Mouse (Mus musculus) retina, postnatal 1 day (tissue): ENCODE results near the gene Abhd16b.

ENCODE experiments used
- DNase-seq: peaks from one replicate; pipeline ENCODE4 v3.0.0-alpha.2; 2012

Gene Abhd16b

DNA sequence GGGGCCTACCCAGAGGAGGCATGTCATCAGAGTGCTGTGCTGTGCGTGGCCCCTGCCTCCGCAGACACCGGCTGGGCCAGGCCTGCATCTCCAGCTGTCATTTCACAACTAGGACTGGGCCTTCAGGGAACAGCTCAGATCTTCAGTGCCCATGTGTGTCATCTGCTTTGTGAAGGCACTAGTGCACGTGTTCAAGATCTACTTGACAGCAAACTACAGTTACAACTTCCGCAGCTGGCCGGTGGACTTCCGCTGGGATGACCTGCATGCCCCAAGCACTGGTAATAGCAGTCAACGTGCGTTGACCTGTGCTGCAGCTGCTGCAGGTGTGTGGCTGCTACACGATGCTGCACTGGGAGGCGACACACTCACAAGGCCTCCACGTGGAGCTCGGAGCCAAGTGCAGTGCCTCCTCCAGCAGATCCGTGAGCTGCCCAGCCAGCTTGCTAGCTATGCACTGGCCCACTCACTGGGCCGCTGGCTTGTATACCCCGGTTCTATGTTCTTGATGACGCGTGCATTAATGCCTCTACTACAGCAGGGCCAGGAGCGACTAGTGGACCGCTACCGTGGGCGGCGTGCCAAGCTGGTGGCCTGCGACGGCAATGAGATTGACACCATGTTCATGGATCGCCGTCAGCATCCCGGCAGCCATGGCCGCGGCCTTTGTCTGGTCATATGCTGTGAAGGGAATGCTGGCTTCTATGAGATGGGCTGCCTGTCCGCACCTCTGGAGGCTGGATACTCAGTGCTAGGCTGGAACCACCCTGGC is at the start of gene Abhd16b:
Gene Abhd16b, plus strand, starts transcription at position 51 of the 772 bp plus-strand sequence.
- DNase-seq: no peak

DNA sequence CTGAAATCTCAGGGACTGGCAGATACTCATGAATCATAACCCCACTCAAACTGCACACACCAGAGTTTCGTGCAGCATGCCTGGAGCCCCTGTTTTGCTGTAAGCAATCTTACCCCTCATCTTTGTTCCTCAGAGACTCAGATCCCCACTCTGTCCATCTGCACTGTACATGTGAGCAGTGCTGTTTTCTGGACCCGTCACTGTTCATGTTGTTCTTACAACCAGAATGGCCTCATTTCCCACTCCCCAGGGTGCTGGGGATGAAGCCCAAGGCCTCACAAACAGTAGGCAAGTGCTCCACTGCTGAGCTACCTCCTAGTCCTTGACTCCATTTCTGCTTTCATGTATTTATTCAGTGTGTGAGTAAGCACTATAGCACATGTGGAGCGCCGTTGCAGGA is 40.8 kb upstream of the Abhd16b start:
- no peak for DNase-seq

DNA sequence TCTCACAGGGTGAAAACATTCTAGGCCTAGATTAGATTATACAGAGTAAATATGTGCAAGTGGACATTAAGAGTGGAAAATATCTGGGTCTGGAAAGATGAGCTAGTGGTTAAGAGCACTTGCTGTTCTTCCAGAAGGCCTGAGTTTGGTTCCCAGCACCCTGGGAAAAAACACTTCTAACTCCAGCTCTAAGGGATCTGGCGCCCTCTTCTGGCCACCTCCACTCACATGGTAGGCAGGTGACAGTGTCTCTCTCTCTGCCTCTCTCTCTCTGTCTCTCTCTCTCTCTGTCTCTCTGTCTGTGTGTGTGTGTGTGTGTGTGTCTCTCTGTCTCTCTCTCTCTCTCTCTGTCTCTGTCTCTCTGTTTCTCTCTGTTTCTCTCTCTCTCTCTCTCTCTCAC is 39.7 kb upstream of the Abhd16b start:
- DNase-seq: peak; percentile 17

DNA sequence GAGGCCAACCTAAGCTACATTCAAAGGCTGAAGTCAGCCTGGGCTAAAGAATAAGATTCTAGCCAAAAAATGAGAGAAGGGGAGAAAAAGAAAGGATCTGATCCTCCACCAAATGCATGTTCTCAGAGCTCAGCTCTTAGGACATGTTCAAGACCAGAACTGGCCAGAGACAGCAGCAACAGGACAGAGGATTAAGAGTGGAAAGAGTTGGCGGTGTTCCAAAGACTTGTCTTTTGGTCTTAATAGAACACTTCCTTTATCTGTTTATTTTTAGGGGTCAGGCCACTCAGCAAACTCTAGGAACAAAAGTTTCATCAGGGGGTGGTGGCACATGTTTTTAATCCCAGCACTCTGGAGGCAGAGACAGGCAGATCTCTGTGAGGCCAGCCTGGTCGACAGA is 37.1 kb upstream of the Abhd16b start:
- peak; percentile 19 for DNase-seq

DNA sequence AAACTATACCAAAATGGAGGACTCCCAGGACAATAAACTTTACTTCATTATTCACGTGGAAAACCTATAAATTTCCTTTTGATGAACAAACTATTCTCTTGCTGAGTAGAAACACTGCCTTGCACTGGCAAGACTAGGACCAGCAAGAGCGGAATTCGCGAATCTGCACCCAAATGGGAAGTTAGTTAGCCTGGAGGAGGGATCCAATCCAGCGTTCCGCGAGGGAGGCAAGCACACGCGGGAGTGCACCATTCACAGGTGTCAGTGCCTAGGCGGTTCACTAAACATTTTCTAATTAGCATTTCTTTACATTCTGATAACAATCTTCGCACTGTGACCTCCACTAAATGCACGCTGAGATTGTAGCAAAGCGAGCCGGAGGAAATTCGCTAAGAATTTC is 35.2 kb upstream of the Abhd16b start:
- peak; percentile 23 for DNase-seq

DNA sequence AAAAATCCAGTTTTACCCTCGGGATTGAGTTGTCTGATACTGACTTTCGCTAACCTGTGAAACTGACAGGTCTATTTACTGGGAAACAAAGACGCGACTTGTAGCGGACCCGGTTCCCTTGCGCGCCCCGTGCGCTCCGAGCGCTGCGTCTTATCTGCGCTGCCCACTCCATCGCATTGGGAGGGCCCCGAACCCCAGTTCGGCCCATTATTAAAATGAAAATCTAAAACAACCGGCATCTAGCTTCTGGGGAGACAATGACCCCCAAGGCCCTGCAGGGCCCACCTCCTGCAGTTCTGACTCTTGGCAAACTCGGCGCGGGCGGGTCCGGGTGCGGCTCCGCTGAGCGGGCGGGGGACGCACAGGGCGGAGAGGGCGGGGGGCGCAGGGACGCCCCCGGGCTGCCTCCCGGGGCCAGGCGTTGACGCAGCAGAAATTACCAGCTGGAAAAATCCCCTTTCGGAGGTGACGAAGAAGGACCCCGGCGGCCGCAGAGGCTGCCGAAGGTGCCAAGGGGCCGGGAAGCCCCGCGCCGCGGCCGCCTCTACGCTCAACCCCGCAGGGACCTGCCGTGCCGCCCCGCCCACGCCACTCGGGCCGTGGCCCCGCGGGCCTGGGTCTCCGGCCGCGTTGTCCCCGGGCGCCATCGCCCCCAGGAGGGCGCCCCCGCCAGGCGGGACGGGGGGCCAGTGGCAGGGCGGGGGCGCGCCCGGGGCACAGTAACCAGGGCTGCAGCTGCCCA is 34.4 kb upstream of the Abhd16b start:
- DNase-seq: no peak

DNA sequence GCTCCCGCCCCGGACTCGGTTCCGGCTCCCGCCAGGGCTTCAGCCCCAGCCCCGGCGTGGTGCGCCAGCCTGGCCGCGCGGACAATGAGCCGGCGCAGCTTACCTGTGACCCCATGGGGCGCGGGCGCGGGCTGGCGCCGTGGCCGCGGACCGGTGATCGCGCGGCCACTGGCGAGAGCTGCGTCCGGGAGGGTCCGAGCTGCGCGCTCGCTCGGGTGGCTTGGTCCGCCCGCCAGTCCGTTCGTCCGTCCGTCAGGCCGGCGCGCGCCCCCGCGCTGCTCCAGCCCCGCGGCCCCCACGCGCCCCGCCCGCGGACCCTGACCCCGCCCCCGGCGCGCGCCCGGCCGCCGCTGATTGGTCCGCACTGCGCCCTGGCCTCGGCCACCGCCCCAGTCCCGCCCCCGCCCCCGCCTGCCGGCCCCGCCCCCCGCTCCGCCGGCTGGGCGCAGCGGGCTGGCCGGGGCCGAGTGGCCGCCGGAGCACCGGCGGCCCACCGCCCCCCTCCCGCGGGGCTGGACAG is 33.8 kb upstream of the Abhd16b start, which contains the start of gene Zbtb46:
Gene Zbtb46, minus strand, starts transcription at position 274 of the 520 bp plus-strand sequence.
- peak; percentile 89 for DNase-seq

DNA sequence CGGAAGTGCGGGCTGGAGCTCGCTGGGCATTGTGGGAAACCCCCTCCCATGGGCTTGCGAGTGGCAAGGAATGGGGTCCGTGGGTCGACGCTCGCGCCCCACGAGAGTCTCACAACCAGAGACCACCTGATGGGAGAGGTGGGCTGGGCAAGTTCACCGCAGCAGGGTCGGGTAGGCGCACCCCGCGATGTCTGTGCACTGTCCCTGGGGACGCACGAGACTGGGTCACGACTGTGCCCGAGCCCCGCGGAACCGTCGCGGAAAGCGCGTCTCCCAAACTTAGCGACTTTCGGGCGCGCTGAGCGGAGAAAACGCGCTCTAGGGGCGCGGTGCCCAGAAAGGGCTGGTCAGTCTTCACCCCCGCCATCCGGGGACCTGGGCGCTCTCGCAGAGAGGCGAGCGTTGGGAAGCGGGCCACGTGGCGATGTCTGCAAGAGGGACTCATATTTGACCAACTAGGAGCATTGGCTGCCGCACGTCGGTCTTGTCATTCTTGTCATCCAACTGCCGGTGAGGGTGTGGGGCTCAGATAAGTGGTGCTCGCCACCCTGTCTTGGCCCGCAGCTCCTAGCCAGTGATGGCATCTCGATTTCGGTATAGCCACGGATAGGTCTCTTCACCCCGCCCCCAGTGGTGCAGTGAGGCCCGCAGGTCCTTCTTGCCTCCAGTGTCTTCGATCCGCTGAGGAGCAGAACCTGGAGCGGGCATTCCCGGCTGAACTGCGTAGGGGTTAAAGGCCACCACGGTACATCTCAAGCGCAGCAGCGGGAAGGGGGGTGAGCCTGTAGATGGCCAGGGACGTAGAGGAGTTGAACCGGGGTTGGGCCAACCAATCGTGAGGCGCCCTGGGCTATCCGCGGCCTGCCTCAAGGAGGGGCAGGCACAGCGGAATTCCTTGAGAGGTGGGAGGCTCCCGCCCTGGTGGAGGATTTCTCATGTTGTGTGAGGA is 33.1 kb upstream of the Abhd16b start:
- peak; percentile 73 for DNase-seq

DNA sequence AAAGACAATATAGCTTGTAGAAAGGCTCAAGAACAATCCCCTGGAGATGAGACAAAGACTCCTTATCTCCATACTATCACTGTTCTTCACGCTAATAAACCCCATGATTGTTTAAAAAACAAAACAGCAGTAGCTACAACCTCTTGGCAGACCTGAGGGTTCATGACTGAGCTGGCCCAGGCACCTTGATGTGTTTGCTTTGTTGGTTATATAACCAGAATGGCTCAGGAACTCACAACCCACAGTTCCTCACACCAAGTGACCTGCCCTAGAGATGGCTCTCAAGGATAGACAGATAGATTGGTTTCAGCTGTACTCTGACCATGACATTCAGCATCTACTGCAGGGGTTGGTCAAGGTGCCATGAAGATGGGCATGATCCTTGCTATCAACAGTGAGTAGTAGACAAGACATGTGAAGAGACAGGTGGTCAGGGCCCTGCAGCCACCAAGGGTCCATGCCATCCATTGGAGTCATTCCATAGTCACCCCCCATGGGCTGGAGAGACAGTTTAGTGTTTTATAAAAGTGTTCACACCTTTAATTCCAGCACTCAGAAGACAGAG is 31.4 kb upstream of the Abhd16b start:
- DNase-seq: no peak

DNA sequence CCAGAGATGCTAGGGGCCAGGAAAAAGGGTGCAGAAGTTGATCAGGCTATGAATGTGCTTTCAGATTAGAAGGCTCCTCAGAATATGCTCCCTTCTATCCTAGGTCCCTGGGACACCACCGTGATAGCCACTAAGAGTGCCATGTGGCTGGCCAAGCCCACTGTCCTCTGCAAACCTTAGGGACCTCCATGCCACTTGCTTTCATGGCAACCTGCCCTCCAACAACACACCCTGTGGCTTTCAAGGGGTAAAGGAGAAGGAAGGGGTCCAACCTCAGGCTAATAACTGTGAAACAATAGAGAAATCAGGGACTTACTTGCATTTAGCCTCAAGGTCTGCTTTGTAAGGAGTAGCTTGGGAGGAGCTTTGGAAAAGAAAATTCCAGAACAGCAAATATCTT is 30.4 kb upstream of the Abhd16b start:
- no peak for DNase-seq

DNA sequence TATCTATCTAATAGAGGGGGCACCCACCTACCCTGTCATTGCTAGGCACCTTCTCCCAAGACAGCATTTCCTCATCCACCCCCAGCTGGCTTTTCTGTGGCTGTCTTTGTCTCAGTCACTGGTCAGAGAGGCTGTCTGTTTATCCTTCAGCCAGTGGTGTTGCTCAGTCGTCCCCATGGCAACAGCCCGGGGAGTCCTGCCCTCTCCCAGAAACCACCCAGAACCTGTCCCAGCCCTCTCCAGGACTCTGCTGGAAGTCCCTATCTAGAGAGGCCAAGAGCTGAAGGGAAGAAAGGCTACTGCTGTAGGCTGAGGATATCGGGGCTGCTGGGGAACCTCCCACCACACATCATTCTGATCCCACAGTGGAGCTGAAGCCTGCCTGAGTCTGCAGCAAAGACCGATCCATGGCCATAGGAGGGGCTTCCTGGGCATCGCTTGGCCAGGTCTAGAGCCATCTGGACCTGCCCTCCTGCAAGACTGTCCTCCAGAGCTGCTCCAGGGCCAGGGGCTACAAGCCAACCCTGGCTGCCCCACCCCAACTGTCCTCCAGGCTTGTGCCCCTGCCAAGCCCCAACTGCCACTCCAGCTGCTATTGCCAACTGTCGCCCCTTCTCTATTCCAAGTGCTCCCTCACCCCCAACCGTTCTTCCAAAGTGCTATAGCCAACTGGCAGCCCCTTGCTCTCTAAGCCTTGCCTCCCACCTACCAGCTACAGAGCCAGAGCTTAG is 29.8 kb upstream of the Abhd16b start:
- peak; percentile 87 for DNase-seq

DNA sequence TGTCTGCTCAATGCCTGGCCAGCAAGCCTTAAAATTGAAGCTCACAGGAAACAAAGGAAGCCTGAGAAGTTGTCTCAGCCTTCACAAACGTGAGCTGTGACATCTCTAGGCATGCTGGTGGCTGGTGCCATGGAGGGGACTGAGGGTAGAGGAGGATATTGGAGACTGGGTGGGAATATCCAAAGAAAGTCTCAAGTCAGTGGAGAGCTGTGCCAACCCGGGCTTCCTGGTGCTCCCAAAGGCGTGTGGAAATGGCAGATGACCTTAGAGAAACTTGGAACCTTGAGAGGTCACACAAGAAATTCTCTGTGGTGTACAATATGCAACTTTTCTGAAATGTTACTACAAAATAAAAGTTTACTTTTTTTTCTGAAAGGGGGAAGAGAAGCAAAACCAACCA is 27.6 kb upstream of the Abhd16b start:
- DNase-seq: no peak

DNA sequence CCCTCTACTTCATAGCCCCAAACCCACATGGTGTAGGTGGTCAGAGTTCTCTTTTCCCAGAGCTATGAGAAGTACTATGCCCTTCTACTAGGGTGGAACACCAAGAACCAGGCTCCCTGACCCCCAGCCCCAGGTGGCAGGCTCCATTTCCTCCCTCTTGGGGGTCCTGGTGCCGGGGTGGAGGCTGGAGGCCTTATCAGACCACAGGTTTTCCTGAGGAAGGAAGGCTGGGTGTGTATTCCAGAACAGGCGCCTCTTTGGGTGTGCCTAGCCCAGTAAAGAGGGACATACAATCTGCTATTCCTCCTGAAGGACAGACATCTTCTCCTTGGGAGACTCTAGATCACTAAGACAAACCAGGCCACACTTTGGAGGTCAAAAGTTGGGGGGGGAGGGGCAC is 22.7 kb upstream of the Abhd16b start:
- DNase-seq: no peak

DNA sequence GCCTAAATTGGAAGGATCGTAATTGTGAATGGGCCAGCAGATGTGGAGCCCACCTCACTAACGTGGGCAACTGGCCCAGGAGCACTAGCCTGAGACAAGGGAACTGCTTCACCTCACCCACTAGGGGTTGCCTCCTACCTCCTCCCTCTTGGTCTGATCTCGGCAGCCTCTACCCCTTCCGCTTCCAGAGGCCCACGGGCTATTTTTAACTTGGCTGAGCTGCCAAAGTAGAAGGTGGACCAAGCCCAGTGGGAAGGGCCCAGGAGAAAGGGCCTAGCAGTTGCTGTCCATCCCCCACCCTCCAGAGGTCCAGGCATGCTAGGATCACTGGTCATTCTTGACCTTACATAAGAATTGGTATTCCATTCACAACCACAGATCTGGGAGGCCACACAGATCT is 21.8 kb upstream of the Abhd16b start:
- no peak for DNase-seq

DNA sequence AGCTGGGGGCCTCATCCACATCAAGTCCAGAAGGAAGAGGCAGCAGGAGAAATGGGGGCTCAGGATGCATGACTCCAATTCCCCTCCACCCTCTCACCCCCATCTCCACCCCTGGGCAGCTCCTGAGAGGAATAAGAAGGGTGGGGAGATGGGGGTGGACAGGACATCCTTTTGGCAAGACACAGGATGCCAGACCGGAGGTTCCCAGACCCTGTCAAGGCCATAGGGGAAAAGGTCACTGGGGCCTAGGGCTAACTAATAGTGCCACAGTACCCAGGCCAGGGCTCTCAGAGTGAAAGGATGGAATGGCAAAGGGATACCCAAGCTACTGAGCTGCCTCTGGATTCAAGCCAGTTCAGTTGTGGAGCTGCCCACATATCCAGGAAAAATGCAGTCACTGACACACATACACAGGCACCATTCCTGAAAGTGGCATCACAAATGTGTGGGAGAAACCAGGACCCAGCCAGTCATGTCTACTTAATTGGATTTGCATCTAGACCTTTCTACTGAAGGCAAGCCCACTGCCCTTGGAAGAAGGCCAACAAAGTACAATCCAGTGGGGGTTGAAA is 20.7 kb upstream of the Abhd16b start:
- no peak for DNase-seq

DNA sequence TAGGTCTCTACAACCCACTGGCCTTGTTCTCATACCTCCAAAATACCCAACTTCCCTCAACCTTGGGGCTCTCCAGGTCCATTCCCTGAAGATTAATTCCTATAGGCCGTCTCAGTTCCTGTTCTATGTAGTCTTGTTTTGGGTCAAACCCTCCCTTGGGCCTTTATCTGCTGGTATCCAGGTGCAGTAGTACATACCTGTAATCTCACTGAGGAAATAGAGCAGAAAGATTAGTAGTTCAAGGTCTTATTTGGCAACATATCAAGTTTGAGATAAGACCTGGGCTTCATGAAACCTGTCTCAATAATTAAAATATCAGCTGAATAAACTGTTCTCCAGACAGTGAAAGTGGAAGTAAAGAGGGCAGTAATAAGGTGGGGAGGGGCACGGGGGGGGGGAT is 9.9 kb upstream of the Abhd16b start:
- no peak for DNase-seq

DNA sequence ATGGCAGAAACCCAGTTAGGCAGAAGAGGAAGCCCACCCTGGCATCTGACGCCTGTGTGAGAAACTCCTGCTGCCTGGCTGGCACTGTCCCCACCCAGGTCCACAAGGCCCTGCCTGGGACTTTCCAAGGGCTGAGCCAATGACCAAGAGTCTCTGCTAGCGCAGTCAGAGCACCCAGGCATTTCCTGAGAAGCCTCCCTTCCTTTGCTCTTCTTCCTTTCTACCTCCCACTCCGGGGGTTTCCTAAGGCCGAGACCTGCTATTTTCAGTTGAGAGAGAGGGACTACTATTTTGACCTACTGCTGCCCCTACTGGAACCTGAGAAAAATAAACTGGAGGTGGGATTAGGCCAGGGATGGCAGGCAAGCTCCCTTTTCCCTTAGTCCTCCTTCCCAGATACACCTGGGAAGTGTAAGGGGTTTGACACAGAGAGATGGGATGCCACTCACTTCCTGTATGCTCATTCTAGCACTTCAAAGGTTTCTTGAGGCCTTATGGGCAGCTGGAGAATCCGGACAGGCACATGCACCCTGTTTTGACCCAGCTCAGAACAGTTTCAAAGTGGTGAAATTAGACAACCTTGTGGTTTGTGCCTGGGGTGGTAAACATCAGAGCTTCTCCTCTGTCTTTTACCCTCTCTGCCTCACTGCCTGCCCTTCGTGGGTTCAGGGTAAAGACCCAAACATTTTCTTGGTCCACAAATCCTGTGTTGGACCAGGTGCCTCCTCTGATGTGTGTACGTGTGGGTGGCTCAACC is 9.3 kb upstream of the Abhd16b start:
- DNase-seq: peak; percentile 61

DNA sequence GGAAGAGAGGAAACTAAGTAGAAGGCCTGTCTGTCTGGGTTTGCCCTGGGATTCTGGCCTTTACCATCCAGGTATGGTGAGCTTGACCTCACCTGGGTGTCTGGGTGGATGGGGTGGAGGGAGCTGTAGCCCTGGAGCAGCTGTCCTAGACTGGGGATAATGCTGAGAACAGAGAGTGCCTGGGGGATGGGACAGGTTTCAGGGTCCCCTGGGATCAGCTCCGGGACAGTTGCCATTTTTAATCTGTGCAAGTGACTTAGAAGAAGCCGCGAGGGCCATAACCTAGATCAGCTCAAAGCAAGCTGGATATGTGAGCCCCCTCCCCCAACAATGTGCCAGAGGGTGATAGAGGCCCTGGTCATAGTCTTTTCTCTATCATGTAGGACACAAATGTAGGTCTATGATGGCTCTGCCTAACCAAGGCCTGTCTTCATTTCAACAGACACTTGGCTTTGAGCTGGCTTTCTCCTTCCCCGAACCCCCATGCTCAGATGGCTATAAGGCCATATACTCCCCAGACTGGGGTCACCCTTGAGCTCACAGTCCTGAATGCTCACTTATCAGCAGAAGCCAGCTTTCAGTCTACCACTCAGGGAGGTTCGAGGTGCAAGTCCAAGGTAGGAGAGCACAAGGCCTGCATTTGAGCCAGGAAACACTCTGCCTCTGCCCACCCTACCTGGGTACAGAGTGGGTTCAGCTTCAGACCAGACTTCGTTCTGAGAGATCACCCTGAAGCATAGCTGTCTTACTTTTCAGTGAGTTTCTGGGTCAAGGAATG is 8.4 kb upstream of the Abhd16b start:
- peak; percentile 8 for DNase-seq

DNA sequence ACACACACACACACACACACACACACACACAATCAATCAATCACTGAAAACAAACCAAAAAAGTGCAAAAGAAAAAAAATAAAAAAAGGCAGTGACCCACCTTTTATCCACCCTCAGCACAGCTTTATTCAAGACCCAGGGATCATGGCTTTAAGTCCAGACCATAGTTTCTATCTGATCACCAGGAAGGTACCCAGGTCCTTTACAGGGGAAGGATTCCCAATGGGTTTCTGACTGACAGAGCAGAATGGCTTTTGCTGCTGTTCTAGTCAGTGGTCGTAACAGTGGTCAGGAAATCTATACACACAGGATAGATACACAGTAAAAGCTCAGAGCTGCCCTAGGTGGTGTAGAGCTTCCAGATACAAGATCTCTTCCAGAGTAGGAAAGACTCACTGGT is 7.3 kb upstream of the Abhd16b start:
- DNase-seq: no peak
